Mouse (Mus musculus) neural tube, embryonic 14.5 days (tissue): ENCODE data around the gene Acbd5. TPM values are rescaled to one million over a fixed set of nuclear protein-coding genes. Genes with fewer than 3 reads are reported as not detected.

ENCODE experiments used
- ATAC-seq: fragments of 200-750 bp; cut with Nextera tagmentation; 2 replicates; pipeline ENCODE4 v1.8.0; 2017; ENCODE audit warnings: low read depth, mild to moderate bottlenecking, moderate TSS enrichment, moderate library complexity
- H3K27ac ChIP-seq: fragments of 300-500 bp; sonication (generic); 2 replicates; pipeline ENCODE4 v1.5.1; 2014; ENCODE audit warnings: low read depth, mild to moderate bottlenecking, control low read depth, low read length, moderate library complexity, mixed read lengths
- H3K27me3 ChIP-seq: fragments of 300-500 bp; sonication (generic); 2 replicates; pipeline ENCODE4 v1.6.1; 2014; ENCODE audit warnings: low read length; ENCODE audit not compliant: control insufficient read depth, insufficient read depth
- H3K36me3 ChIP-seq: fragments of 300-500 bp; sonication (generic); 2 replicates; pipeline ENCODE4 v1.6.1; 2014; ENCODE audit warnings: low read length, mixed read lengths; ENCODE audit not compliant: control insufficient read depth, insufficient read depth
- H3K4me1 ChIP-seq: fragments of 300-500 bp; sonication (generic); 2 replicates; pipeline ENCODE4 v1.6.1; 2014; ENCODE audit warnings: low read length; ENCODE audit not compliant: control insufficient read depth, insufficient read depth
- H3K4me2 ChIP-seq: fragments of 300-500 bp; sonication (generic); 2 replicates; pipeline ENCODE4 v1.6.1; 2014; ENCODE audit warnings: mild to moderate bottlenecking, low read depth, low read length, control low read depth
- H3K4me3 ChIP-seq: fragments of 300-500 bp; sonication (generic); 2 replicates; pipeline ENCODE4 v1.5.1; 2014; ENCODE audit warnings: low read depth, low read length, control low read depth, mixed read lengths
- H3K9ac ChIP-seq: fragments of 300-500 bp; sonication (generic); replicated peaks from 2 replicates; pipeline ENCODE4 v1.6.1; 2014; ENCODE audit warnings: low read depth, mild to moderate bottlenecking, control low read depth, low read length, mixed read lengths
- H3K9me3 ChIP-seq: fragments of 300-500 bp; sonication (generic); 2 replicates; pipeline ENCODE4 v1.6.1; 2016; ENCODE audit warnings: low read length; ENCODE audit not compliant: control insufficient read depth
- WGBS: fragments of 180-500 bp; shearing (Covaris S2); extraction: QIAGEN DNeasy Blood & Tissue Kit; methylation state at CpG from one replicate; pipeline ENCODE4 v1.1.7; 2014; 5-methylcytosine and 5-hydroxymethylcytosine counted together
- polyA plus RNA-seq: library from polyadenylated mRNA; unstranded; fragments of >200 nt; fragmentation: Nextera tagmentation; extraction: Ambion mirVana; gene quantifications from 2 replicates; pipeline ENCODE4 v1.2.1, GENCODE M21; 2014

Gene Acbd5
- polyA plus RNA-seq, 1 experiment from 2014 or later = 70.0 TPM

DNA sequence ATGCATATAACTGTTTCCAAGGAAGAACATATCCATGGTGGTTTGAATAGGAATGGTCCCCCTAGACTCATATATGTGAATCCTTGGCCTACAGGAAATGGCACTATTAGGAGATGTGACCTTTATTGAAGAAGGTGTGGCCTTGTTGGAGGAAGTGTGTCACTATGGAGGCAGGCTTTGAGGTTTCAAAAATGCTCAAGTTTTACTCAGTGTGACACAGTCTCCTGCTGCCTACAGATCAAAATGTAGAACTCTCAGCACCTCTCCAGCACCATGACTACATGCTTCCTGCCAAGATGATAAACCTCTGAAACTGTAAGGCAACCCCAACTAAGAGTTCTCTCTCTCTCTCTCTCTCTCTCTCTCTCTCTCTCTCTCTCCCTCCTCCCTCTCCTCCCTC is 20.0 kb upstream of the Acbd5 start:
- H3K4me1 ChIP-seq = no peaks in the 10 kb centered on the region
- H3K9ac ChIP-seq = no peak overlapping the region
- H3K4me2 ChIP-seq = no peak overlapping the region
- no peaks in the 10 kb centered on the region for H3K27me3 ChIP-seq
- H3K36me3 ChIP-seq = no peaks in the 10 kb centered on the region
- H3K4me3 ChIP-seq = no peak overlapping the region
- no peaks in the 10 kb centered on the region for H3K9me3 ChIP-seq
- no peak for ATAC-seq
- no peak overlapping the region for H3K27ac ChIP-seq

DNA sequence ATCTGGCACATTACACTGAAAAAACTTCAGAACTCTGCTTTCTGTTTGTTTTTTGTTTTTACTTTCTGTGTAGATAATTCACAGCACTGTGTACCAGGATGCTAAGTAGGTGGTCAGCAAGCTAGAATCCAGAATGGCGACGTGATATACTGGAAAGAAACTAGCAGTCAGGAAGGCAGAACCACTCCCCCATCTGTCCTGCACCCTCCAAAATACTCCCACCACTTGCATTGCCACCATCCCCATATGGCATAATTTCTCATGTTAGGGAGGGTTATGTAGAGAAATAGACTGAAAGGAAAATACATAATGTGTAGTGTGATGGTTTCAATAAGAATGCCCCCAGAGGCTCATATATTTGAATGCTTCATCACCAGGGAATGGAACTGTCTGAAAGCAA is 16.1 kb upstream of the Acbd5 start:
- 79% methylated on average over 2 of the region's 2 CpGs for WGBS
- ATAC-seq = no peak
- H3K27ac ChIP-seq = no peak overlapping the region
- H3K4me2 ChIP-seq = no peak overlapping the region
- no peaks in the 10 kb centered on the region for H3K27me3 ChIP-seq
- no peak overlapping the region for H3K9ac ChIP-seq
- no peak overlapping the region for H3K4me3 ChIP-seq
- H3K36me3 ChIP-seq = no peaks in the 10 kb centered on the region
- no peaks in the 10 kb centered on the region for H3K9me3 ChIP-seq
- H3K4me1 ChIP-seq = no peaks in the 10 kb centered on the region

DNA sequence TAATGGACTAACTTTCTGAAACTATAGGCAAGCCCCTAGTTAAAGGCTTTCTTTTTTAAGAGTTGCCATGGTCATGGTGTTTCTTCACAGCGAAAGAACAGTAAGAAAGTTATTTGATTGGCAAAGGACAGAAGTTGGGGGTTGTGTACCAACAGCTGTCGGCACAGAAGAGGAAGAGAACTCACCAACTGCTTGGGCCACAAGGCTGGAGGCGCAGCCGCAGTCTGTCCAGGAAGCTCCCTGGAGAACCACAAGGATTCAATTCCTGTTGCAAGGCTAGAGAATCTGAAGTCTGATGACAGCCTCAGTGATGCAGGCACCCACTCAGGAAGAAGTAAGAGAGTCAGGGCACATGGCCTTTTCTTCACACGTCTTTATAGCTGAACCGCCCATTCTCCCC is 15.4 kb upstream of the Acbd5 start:
- no peak overlapping the region for H3K4me2 ChIP-seq
- WGBS = 79% methylated on average over 6 of the region's 6 CpGs
- no peaks in the 10 kb centered on the region for H3K4me1 ChIP-seq
- no peaks in the 10 kb centered on the region for H3K36me3 ChIP-seq
- no peak overlapping the region for H3K4me3 ChIP-seq
- no peaks in the 10 kb centered on the region for H3K27me3 ChIP-seq
- H3K27ac ChIP-seq = no peak overlapping the region
- no peak for ATAC-seq
- no peaks in the 10 kb centered on the region for H3K9me3 ChIP-seq
- no peak overlapping the region for H3K9ac ChIP-seq

DNA sequence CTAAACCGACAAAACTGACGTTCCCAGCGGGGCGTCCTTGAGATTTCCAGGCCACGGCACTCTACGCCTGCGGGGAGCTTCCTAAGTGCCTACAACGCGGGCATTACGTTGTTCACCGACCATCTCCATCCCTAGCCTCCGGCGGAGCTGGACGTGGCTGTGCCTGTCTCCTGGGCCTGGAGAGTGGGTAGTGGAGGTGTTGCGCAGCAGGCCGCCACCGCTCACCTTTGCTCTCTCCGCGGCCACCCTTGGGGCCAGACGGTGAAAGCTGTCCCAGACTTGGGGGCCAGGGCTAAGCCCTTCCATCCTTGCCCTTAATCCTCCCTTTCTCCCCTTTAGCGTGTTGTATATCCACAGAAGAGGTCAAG is 387 bp downstream of the Acbd5 start:
- H3K27ac ChIP-seq = peak overlapping the region; percentile 97
- no peaks in the 10 kb centered on the region for H3K27me3 ChIP-seq
- peak overlapping the region; percentile 70 for H3K4me3 ChIP-seq
- no peaks in the 10 kb centered on the region; the same call in 1 of the 2 replicates for H3K36me3 ChIP-seq
- peak; percentile 79 for ATAC-seq
- under 1% methylated on average over 21 of the region's 21 CpGs for WGBS
- no peaks in the 10 kb centered on the region for H3K9me3 ChIP-seq
- peak overlapping the region; percentile 99 for H3K4me2 ChIP-seq
- 0 out of 2 replicates have a peak, but pooled peaks cover 3% of the 10 kb centered on the region for H3K4me1 ChIP-seq
- peak overlapping the region; percentile 80 for H3K9ac ChIP-seq

DNA sequence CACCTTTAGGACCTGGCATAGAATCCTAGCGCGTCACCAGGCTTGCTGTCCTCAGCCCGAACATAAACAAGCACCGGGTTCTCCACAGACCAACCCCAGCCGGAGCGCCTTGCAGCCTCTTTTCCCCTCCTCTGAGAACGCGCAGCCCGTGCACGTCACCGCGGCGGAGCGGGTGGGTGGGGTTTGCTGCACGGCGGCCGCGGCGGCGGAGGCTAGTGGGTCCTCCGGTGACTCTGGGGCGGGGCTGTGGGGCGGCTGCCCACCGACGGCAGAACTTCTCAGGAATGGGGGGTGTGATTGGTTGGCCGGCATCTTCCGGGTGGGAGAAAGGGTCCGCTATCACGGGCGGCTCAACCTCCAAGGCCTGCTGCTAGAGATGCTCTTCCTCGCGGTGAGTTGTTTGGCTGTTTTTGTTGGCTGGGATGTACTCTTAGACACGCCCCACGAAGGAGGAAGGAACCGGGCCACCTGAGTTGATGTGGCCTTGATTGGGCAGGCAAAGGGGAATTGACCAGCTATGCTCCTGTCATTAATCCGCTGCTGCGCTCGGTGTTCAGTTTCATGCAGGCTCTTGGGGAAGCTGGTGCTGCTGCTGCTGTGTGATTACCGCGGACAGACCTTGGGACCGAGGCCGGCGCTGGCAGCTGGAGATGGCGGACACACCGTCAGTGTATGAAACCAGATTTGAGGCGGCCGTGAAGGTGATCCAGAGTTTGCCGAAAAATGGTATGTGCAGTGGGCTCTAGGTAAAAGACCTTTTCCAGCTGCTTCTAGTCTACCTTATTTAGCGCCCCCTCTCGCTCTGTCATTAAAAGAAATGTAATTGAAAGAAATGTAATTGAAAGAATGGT is 1.2 kb downstream of the Acbd5 start:
- Histone ChIP-seq H3K9ac (peak overlapping the region; percentile 80), H3K4me2 (peak overlapping the region; percentile 99), H3K36me3 (no peaks in the 10 kb centered on the region; the same call in 1 of the 2 replicates), H3K27me3 (no peaks in the 10 kb centered on the region), H3K4me1 (0 out of 2 replicates have a peak, but pooled peaks cover 3% of the 10 kb centered on the region), H3K27ac (peak overlapping the region; percentile 97), H3K9me3 (no peaks in the 10 kb centered on the region), H3K4me3 (peak overlapping the region; percentile 70)
- WGBS = under 1% methylated on average over 49 of the region's 50 CpGs
- ATAC-seq = peak; percentile 90

DNA sequence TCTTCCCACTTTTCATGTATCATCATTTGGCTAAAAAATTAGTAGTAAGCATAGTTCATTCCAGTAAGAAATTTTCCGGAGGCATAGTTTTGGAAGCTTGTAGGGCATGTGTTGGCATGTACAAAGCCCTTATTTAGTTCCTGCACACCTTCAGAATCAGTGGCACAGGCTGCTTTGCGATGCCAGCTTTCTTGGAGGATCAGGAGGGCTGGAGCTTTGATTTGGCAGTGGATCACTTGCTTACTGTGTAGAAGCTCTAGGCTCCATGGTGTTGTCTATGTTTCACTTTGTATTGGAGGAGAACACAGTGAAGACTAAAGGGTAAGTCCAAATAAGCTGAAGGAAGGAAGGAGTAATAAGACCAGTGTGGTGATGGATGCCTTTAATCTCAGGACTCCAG is 2.5 kb downstream of the Acbd5 start:
- Histone ChIP-seq H3K4me2 (no peak overlapping the region), H3K27ac (no peak overlapping the region), H3K9ac (no peak overlapping the region), H3K4me3 (no peak overlapping the region), H3K4me1 (0 out of 2 replicates have a peak, but pooled peaks cover 3% of the 10 kb centered on the region), H3K9me3 (no peaks in the 10 kb centered on the region), H3K27me3 (no peaks in the 10 kb centered on the region), H3K36me3 (no peaks in the 10 kb centered on the region; the same call in 1 of the 2 replicates)
- 97% methylated on average over 2 of the region's 2 CpGs for WGBS
- no peak for ATAC-seq

DNA sequence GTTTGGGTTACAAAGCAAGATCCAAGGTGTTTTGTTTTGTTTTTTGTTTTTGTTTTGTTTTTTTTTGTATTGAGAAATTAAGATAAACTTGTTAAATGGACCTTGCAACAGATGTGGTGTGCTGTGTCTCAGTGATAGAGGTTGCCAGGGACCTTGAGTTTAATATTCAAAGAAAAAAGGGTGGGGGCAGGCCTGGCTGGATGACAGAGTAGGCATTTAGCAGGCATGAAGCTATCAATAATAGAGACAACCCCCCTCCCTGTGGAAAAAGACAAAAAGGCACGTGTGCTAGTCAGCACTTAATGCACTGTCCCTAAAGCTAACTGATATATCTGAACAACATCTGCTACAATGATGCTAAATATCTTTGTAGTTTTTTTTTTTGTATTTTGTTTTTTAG is 3.4 kb downstream of the Acbd5 start:
- H3K27me3 ChIP-seq = no peaks in the 10 kb centered on the region
- H3K9me3 ChIP-seq = no peaks in the 10 kb centered on the region
- 0 out of 2 replicates have a peak, but pooled peaks cover 3% of the 10 kb centered on the region for H3K4me1 ChIP-seq
- WGBS = 33% methylated on average over 1 of the region's 1 CpGs
- no peak overlapping the region for H3K9ac ChIP-seq
- H3K36me3 ChIP-seq = no peaks in the 10 kb centered on the region; the same call in 1 of the 2 replicates
- H3K4me3 ChIP-seq = no peak overlapping the region
- no peak for ATAC-seq
- no peak overlapping the region for H3K27ac ChIP-seq
- no peak overlapping the region for H3K4me2 ChIP-seq

DNA sequence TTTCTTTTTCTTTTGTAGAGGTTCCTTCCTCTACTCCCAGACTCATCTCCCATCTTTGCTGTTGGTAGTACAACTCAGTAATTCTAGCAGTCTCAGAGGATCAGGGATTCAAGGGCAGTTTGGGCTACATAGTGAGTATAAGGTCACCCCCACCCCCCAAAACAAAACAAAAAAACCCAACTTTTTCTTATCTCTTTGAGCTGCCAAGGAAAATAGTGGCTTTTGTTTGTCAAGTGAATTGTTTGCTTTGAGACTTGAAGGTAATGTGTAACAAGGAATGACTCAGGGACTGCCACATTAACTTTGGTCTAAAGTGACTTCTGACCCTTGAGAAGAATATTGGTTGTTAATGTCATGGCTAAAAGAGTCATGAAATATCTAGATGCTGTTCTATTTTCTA is 7.9 kb downstream of the Acbd5 start:
- Histone ChIP-seq H3K4me3 (no peak overlapping the region), H3K27ac (no peak overlapping the region)

DNA sequence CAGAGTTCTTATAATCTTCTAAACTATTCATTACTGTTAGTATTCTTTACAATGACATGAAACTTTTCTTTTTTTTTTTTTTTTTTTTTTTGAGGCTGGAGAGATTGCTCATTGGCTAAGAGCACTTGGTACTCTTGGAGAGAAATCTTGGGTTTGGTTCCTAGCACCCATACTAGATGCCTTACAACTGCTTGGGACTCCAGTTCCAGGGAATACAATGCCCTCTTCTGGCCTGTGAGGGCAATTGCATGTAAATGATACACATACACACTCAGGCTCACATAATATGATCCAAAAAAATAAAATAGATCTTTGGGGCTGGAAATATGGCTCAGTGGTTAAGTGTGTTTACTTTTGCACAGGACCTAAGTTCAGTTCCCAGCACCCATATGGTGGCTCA is 8.8 kb downstream of the Acbd5 start:
- peaks cover 18% of the 10 kb centered on the region; the same call in 1 of the 2 replicates for H3K36me3 ChIP-seq

More for the DNA sequence above, 7.9 kb downstream of the Acbd5 start:
- Histone ChIP-seq H3K4me1 (0 out of 2 replicates have a peak, but pooled peaks cover 3% of the 10 kb centered on the region), H3K9ac (no peak overlapping the region), H3K36me3 (peaks cover 17% of the 10 kb centered on the region; the same call in 1 of the 2 replicates), H3K4me2 (no peak overlapping the region), H3K9me3 (no peaks in the 10 kb centered on the region), H3K27me3 (no peaks in the 10 kb centered on the region)
- no peak for ATAC-seq

More for the DNA sequence above, 8.8 kb downstream of the Acbd5 start:
- no peak overlapping the region for H3K4me3 ChIP-seq
- no peaks in the 10 kb centered on the region for H3K4me1 ChIP-seq
- no peak overlapping the region for H3K27ac ChIP-seq
- ATAC-seq = no peak
- H3K9me3 ChIP-seq = no peaks in the 10 kb centered on the region
- no peaks in the 10 kb centered on the region for H3K27me3 ChIP-seq
- H3K9ac ChIP-seq = no peak overlapping the region
- no peak overlapping the region for H3K4me2 ChIP-seq
